Mouse (Mus musculus) liver, postnatal 0 days (tissue): ENCODE measurements around the gene Slc25a17. TPM values are rescaled to one million over a fixed set of nuclear protein-coding genes. Genes with fewer than 3 reads are reported as not detected.

Experiments used
- ATAC-seq: fragments of 200-750 bp; cut with Nextera tagmentation; 2 replicates; pipeline ENCODE4 v1.8.0; 2017; ENCODE audit warnings: mild to moderate bottlenecking, moderate library complexity
- DNase-seq: peaks from one replicate; pipeline ENCODE4 v3.0.0-alpha.2; 2016
- H3K27ac ChIP-seq: fragments of 300-500 bp; sonication (generic); 2 replicates; pipeline ENCODE4 v1.5.1; 2014; ENCODE audit warnings: antibody characterized with exemption, moderate library complexity, mild to moderate bottlenecking, low read depth
- H3K27me3 ChIP-seq: fragments of 300-500 bp; sonication (generic); 2 replicates; pipeline ENCODE4 v1.6.1; 2014; ENCODE audit warnings: low read length, control low read depth, mixed read lengths; ENCODE audit not compliant: insufficient read depth
- H3K36me3 ChIP-seq: fragments of 300-500 bp; sonication (generic); replicated peaks from 2 replicates; pipeline ENCODE4 v1.6.1; 2014; ENCODE audit warnings: mild to moderate bottlenecking, control low read depth, low read length, moderate library complexity, mixed read lengths; ENCODE audit not compliant: insufficient read depth
- H3K4me1 ChIP-seq: fragments of 300-500 bp; sonication (generic); 2 replicates; pipeline ENCODE4 v1.6.1; 2014; ENCODE audit warnings: antibody characterized with exemption, mild to moderate bottlenecking, control low read depth; ENCODE audit not compliant: insufficient read depth
- H3K4me2 ChIP-seq: fragments of 300-500 bp; sonication (generic); 2 replicates; pipeline ENCODE4 v1.6.1; 2014; ENCODE audit warnings: low read depth, mild to moderate bottlenecking, low read length, moderate library complexity, mixed read lengths
- H3K4me3 ChIP-seq: fragments of 300-500 bp; sonication (generic); 2 replicates; pipeline ENCODE4 v1.5.1; 2014; ENCODE audit warnings: low read depth, low read length
- H3K9ac ChIP-seq: fragments of 300-500 bp; sonication (generic); replicated peaks from 2 replicates; pipeline ENCODE4 v1.6.1; 2014; ENCODE audit warnings: mild to moderate bottlenecking, moderate library complexity
- H3K9me3 ChIP-seq: fragments of 300-500 bp; sonication (generic); 2 replicates; pipeline ENCODE4 v1.6.1; 2016; ENCODE audit warnings: mild to moderate bottlenecking, control low read depth, low read length, mixed read lengths
- CTCF ChIP-seq: sonication (generic); IDR thresholded peaks from 2 replicates; pipeline ENCODE4 v1.5.1; 2016; ENCODE audit warnings: antibody characterized with exemption, low read depth
- EP300 ChIP-seq: IDR thresholded peaks from 2 replicates; pipeline ENCODE4 v1.6.1; 2016; ENCODE audit warnings: antibody characterized with exemption, low read depth, mild to moderate bottlenecking
- WGBS: fragments of 180-500 bp; shearing (Covaris S2); extraction: QIAGEN DNeasy Blood & Tissue Kit; methylation state at CpG from one replicate; pipeline ENCODE4 v1.1.7; 2014; ENCODE audit not compliant: insufficient replicate concordance; 5-methylcytosine and 5-hydroxymethylcytosine counted together
- polyA plus RNA-seq: library from polyadenylated mRNA; unstranded; fragments of >200 nt; fragmentation: Nextera tagmentation; extraction: Ambion mirVana; gene quantifications from 2 replicates; pipeline ENCODE4 v1.2.1, GENCODE M21; 2015

Slc25a17 gene
- polyA plus RNA-seq, 1 experiment from 2014 or later: 38.6 TPM

GRCm38 (mm10) chr15:81273361-81273760 lies 87.3 kb downstream of the Slc25a17 start:
- no peaks in the 10 kb centered on the region for H3K27me3 ChIP-seq
- no peak overlapping the region for H3K9ac ChIP-seq
- peaks cover 12% of the 10 kb centered on the region for H3K4me1 ChIP-seq
- 75% methylated on average over 2 of the region's 2 CpGs for WGBS
- H3K27ac ChIP-seq: no peak overlapping the region
- H3K9me3 ChIP-seq: no peaks in the 10 kb centered on the region
- no peaks in the 10 kb centered on the region for H3K36me3 ChIP-seq
- no peak overlapping the region for H3K4me2 ChIP-seq
- no peak for ATAC-seq
- no peak for DNase-seq
- TF ChIP-seq EP300 (no peak), CTCF (no peak)
- no peak overlapping the region for H3K4me3 ChIP-seq

GRCm38 (mm10) chr15:81272305-81273053 lies 88.1 kb downstream of the Slc25a17 start:
- peak overlapping the region; percentile 8; the same call in 1 of the 2 replicates for H3K27ac ChIP-seq
- H3K9me3 ChIP-seq: no peaks in the 10 kb centered on the region
- WGBS: 29% methylated on average over 13 of the region's 13 CpGs
- peaks cover 10% of the 10 kb centered on the region for H3K4me1 ChIP-seq
- peak; percentile 54; the same call in 1 of the 2 replicates for ATAC-seq
- no peak overlapping the region for H3K4me3 ChIP-seq
- no peaks in the 10 kb centered on the region for H3K36me3 ChIP-seq
- H3K27me3 ChIP-seq: no peaks in the 10 kb centered on the region
- no peak overlapping the region for H3K9ac ChIP-seq
- TF ChIP-seq CTCF (no peak), EP300 (no peak)
- DNase-seq: no peak
- H3K4me2 ChIP-seq: peak overlapping the region; percentile 30

Other genes starting within 250 kb of the Slc25a17 start
- gene Mrtfa, start 170.1 kb downstream of the Slc25a17 start, polyA plus RNA-seq: 4.3 and 4.5 TPM in 2 replicates
- gene Mchr1, start 125.3 kb downstream of the Slc25a17 start, polyA plus RNA-seq: 0.12 and 0.17 TPM in 2 replicates
- gene St13, start 39.3 kb upstream of the Slc25a17 start, polyA plus RNA-seq: 59.8 and 62.6 TPM in 2 replicates
- gene Xpnpep3, start 39.3 kb upstream of the Slc25a17 start, polyA plus RNA-seq: 3.9 and 4.3 TPM in 2 replicates
- gene Dnajb7, start 47.5 kb upstream of the Slc25a17 start, polyA plus RNA-seq: 0.18 and 0.40 TPM in 2 replicates
- gene Rbx1, start 105.5 kb upstream of the Slc25a17 start, polyA plus RNA-seq: 234 and 241 TPM in 2 replicates
- 4.5 and 5.1 TPM in 2 replicates for gene Ep300, start 224.5 kb upstream of the Slc25a17 start, polyA plus RNA-seq